Mouse (Mus musculus): ENCODE measurements around the gene Aifm3. TPM values are rescaled to one million over a fixed set of nuclear protein-coding genes. Genes with fewer than 3 reads are reported as not detected.
"Not testable (repeated sequence)": the region's sequence is repeated elsewhere in the genome, so short reads cannot be mapped to it uniquely, and the experiment has no call there.

Gene Aifm3
- total and polyA plus RNA-seq, 3 experiments, result 0.05 TPM; not detected in 2

DNA sequence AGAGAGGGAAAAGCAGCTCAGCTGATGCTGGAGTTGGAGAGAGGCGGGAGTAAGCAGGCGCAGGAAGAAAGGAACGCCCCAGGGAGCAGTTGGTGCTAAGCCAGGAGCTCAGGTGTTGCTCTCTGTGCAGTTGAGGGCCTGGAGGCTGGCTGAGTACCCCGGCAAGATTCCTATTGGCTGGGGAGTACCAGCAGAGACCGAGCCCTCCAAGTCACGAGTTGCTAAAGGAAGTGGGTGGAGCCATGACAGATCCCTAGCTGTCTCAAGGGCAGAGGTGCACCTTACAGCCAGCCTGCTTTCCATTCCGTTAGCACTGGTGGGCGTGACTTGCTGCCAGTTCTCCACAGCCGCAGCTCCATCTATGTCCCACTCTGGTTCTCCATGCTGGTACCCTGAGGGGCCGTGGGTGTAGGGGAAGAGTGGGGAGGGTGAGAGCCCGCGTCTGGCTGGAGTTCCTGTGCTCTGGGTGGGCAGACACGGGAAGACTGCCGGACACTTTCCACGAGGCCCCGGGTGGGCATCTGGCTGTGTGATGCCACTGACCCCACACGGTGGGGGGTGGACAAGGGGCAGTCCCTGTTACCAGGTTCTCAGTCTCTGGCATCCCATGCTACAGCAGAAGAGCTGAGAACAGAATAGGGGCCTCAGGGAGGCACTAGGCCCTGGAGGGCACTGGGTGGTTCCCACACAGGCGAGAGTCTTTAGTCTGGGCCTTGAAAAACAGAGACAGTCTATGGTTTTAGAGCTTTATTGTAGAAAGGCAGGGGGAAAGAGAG, 64.7 kb downstream of the Aifm3 start:
- Histone ChIP-seq H3K9me3 (replicated peaks) (no peaks in the 10 kb centered on the region), H3K36me3 (replicated peaks) (no peaks in the 10 kb centered on the region), H3K4me3 (ENCODE audit: low read depth, low read length) (peak overlapping the region; percentile 71), H3K4me1 (ENCODE audit: insufficient read depth, low read depth, low read length) (peaks cover 43% of the 10 kb centered on the region), H3K27me3 (ENCODE audit: insufficient read depth, low read length) (peaks cover 27% of the 10 kb centered on the region)
- DNase-seq (ENCODE audit: low spot score) (peak; percentile 96), ATAC-seq (ENCODE audit: extremely low read depth, insufficient number of reproducible peaks, low FRiP score, poor library complexity, severe bottlenecking) (peak; percentile 96)
- TF ChIP-seq POLR2AphosphoS5 (IDR thresholded peaks at IDR 0.05; ENCODE audit: insufficient replicate concordance, low read depth, low read length), result no peak
- TF ChIP-seq GATA1 (IDR thresholded peaks at IDR 0.05; ENCODE audit: borderline replicate concordance, low read length), result no peak
- no peak for TF ChIP-seq CTCF (IDR thresholded peaks at IDR 0.05; ENCODE audit: low read depth, low read length)
- no peak for TF ChIP-seq TAL1 (conservative IDR thresholded peaks at IDR 0.05; ENCODE audit: low read depth, low read length)
- no peak for TF ChIP-seq GATA2 (IDR thresholded peaks at IDR 0.05; ENCODE audit: borderline replicate concordance, low read depth, low read length)

DNA sequence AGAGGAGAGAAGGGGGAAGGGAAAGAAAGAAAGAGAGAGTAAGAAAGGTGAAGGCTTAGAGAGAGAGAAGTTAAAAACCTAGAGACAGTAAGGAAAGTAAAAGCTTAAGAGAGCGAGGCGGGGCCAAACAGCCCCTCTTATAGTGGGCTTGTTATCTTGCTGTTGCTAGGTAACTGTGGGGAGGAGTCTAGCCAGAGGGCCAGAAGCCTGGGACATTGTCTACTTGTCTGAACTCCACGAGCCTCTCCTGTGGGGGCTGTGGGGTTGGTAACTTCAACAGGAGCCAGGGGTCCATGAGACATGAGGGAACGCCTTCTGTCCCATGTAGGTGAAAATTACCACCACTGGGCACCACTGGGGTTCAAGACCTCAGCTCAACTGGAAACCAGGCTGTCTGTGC, 65.3 kb downstream of the Aifm3 start:
- Histone ChIP-seq H3K27me3 (ENCODE audit: insufficient read depth, low read length) (peaks cover 28% of the 10 kb centered on the region), H3K4me1 (ENCODE audit: insufficient read depth, low read depth, low read length) (peaks cover 48% of the 10 kb centered on the region), H3K4me3 (ENCODE audit: low read depth, low read length) (peak overlapping the region; percentile 71; the same call in 1 of the 2 replicates)
- H3K36me3 ChIP-seq (replicated peaks); DNase-seq (ENCODE audit: low spot score); H3K9me3 ChIP-seq (replicated peaks); ATAC-seq (ENCODE audit: extremely low read depth, insufficient number of reproducible peaks, low FRiP score, poor library complexity, severe bottlenecking): not testable (repeated sequence)

DNA sequence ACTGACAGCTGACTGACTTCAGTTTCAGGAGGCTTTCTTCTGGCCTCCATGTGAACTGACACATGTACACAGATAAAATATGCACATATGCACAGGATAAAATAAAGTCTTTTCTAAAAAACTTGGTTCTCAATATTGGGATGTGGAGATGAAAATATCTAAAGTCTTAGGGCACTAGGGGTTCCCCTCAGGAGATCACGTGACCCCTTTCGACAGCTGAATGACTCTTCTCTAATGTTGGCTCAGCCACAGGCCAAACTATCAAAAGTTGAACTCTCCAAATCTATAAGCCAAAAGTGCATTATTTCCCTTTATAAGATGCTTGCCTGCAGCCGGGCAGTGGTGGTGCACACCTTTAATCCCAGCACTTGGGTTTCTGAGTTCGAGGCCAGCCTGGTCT, 66.8 kb downstream of the Aifm3 start:
- H3K4me3 ChIP-seq (ENCODE audit: low read depth, low read length), result no peak overlapping the region
- TF ChIP-seq GATA2 (IDR thresholded peaks at IDR 0.05; ENCODE audit: borderline replicate concordance, low read depth, low read length) (no peak), POLR2AphosphoS5 (IDR thresholded peaks at IDR 0.05; ENCODE audit: insufficient replicate concordance, low read depth, low read length) (no peak), CTCF (IDR thresholded peaks at IDR 0.05; ENCODE audit: low read depth, low read length) (no peak)
- no peaks in the 10 kb centered on the region for H3K36me3 ChIP-seq (replicated peaks)
- no peaks in the 10 kb centered on the region for H3K9me3 ChIP-seq (replicated peaks)
- no peak for ATAC-seq (ENCODE audit: extremely low read depth, insufficient number of reproducible peaks, low FRiP score, poor library complexity, severe bottlenecking)
- H3K4me1 ChIP-seq (ENCODE audit: insufficient read depth, low read depth, low read length), result peaks cover 53% of the 10 kb centered on the region
- peaks cover 38% of the 10 kb centered on the region for H3K27me3 ChIP-seq (ENCODE audit: insufficient read depth, low read length)
- no peak for DNase-seq (ENCODE audit: low spot score)

- peaks cover 58% of the 10 kb centered on the region for H3K4me1 ChIP-seq (ENCODE audit: insufficient read depth, low read depth, low read length)
- no peaks in the 10 kb centered on the region for H3K36me3 ChIP-seq (replicated peaks)
- no peaks in the 10 kb centered on the region for H3K9me3 ChIP-seq (replicated peaks)
- H3K27me3 ChIP-seq (ENCODE audit: insufficient read depth, low read length), result peaks cover 41% of the 10 kb centered on the region
- DNase-seq (ENCODE audit: low spot score), result no peak
- no peak for TF ChIP-seq CTCF (IDR thresholded peaks at IDR 0.05; ENCODE audit: low read depth, low read length)
- TF ChIP-seq POLR2AphosphoS5 (IDR thresholded peaks at IDR 0.05; ENCODE audit: insufficient replicate concordance, low read depth, low read length), result no peak
- TF ChIP-seq TAL1 (conservative IDR thresholded peaks at IDR 0.05; ENCODE audit: low read depth, low read length), result no peak
- TF ChIP-seq GATA1 (IDR thresholded peaks at IDR 0.05; ENCODE audit: borderline replicate concordance, low read length), result no peak
- no peak for TF ChIP-seq GATA2 (IDR thresholded peaks at IDR 0.05; ENCODE audit: borderline replicate concordance, low read depth, low read length)
- ATAC-seq (ENCODE audit: extremely low read depth, insufficient number of reproducible peaks, low FRiP score, poor library complexity, severe bottlenecking), result no peak
- H3K4me3 ChIP-seq (ENCODE audit: low read depth, low read length), result no peak overlapping the region
Measured at GRCm38 (mm10) chr16:17556907-17557306, 67.5 kb downstream of the Aifm3 start.

Other genes with a start within 250 kb of the Aifm3 start
- 4.5 and 5.1 TPM in 2 replicates for gene Tmem191c, start 213.5 kb upstream of the Aifm3 start, total RNA-seq (2014; fragmentation: Nextera tagmentation)
- 21.6 and 23.4 TPM in 2 replicates for gene Tmem191c, start 213.5 kb upstream of the Aifm3 start, total RNA-seq (2017)
- 27.8 and 32.7 TPM in 2 replicates for gene Tmem191c, start 213.5 kb upstream of the Aifm3 start, polyA plus RNA-seq (2012)
- not detected in 2 replicates for gene Serpind1, start 158.2 kb upstream of the Aifm3 start, total RNA-seq (2014; fragmentation: Nextera tagmentation)
- gene Serpind1, start 158.2 kb upstream of the Aifm3 start, total RNA-seq (2017), result 0.11 TPM in 1 of 2 replicates, not detected in the other
- not detected in 2 replicates for gene Serpind1, start 158.2 kb upstream of the Aifm3 start, polyA plus RNA-seq (2012)
- 27.9 and 30.8 TPM in 2 replicates for gene Snap29, start 83.6 kb upstream of the Aifm3 start, total RNA-seq (2014; fragmentation: Nextera tagmentation)
- gene Snap29, start 83.6 kb upstream of the Aifm3 start, total RNA-seq (2017), result 42.8 and 45.7 TPM in 2 replicates
- gene Snap29, start 83.6 kb upstream of the Aifm3 start, polyA plus RNA-seq (2012), result 5.3 and 6.5 TPM in 2 replicates
- gene Pi4ka, start 83.3 kb upstream of the Aifm3 start, total RNA-seq (2014; fragmentation: Nextera tagmentation), result 60.7 and 62.9 TPM in 2 replicates
- 46.5 and 59.6 TPM in 2 replicates for gene Pi4ka, start 83.3 kb upstream of the Aifm3 start, total RNA-seq (2017)
- 18.2 and 21.1 TPM in 2 replicates for gene Pi4ka, start 83.3 kb upstream of the Aifm3 start, polyA plus RNA-seq (2012)
- 40.3 and 46.9 TPM in 2 replicates for gene Crkl, start 37.6 kb upstream of the Aifm3 start, total RNA-seq (2014; fragmentation: Nextera tagmentation)
- 20.4 and 22.9 TPM in 2 replicates for gene Crkl, start 37.6 kb upstream of the Aifm3 start, total RNA-seq (2017)
- gene Crkl, start 37.6 kb upstream of the Aifm3 start, polyA plus RNA-seq (2012), result 22.0 and 22.6 TPM in 2 replicates
- 48.4 and 78.0 TPM in 2 replicates for gene Lztr1, start 19.1 kb downstream of the Aifm3 start, total RNA-seq (2014; fragmentation: Nextera tagmentation)
- 54.7 and 58.5 TPM in 2 replicates for gene Lztr1, start 19.1 kb downstream of the Aifm3 start, total RNA-seq (2017)
- 35.9 and 42.5 TPM in 2 replicates for gene Lztr1, start 19.1 kb downstream of the Aifm3 start, polyA plus RNA-seq (2012)
- gene Thap7, start 41.5 kb downstream of the Aifm3 start, total RNA-seq (2014; fragmentation: Nextera tagmentation), result 11.7 and 22.5 TPM in 2 replicates
- gene Thap7, start 41.5 kb downstream of the Aifm3 start, total RNA-seq (2017), result 38.1 and 54.1 TPM in 2 replicates
- 148 and 183 TPM in 2 replicates for gene Thap7, start 41.5 kb downstream of the Aifm3 start, polyA plus RNA-seq (2012)
- 0.53 TPM in 1 of 2 replicates, not detected in the other for gene Lrrc74b, start 71.6 kb downstream of the Aifm3 start, total RNA-seq (2014; fragmentation: Nextera tagmentation)
- gene Lrrc74b, start 71.6 kb downstream of the Aifm3 start, total RNA-seq (2017), result 0.17 and 0.33 TPM in 2 replicates
- 0.03 TPM in 1 of 2 replicates, not detected in the other for gene Lrrc74b, start 71.6 kb downstream of the Aifm3 start, polyA plus RNA-seq (2012)
- not detected in 2 replicates for gene P2rx6, start 72.3 kb downstream of the Aifm3 start, total RNA-seq (2014; fragmentation: Nextera tagmentation)
- 0.11 and 0.12 TPM in 2 replicates for gene P2rx6, start 72.3 kb downstream of the Aifm3 start, total RNA-seq (2017)
- not detected in 2 replicates for gene P2rx6, start 72.3 kb downstream of the Aifm3 start, polyA plus RNA-seq (2012)
- gene Slc7a4, start 93.6 kb downstream of the Aifm3 start, total RNA-seq (2014; fragmentation: Nextera tagmentation), result not detected in 2 replicates
- gene Slc7a4, start 93.6 kb downstream of the Aifm3 start, total RNA-seq (2017), result 0.05 TPM in 1 of 2 replicates, not detected in the other
- gene Slc7a4, start 93.6 kb downstream of the Aifm3 start, polyA plus RNA-seq (2012), result not detected in 2 replicates
- 55.5 and 78.9 TPM in 2 replicates for gene Smpd4, start 129.7 kb downstream of the Aifm3 start, total RNA-seq (2014; fragmentation: Nextera tagmentation)
- gene Smpd4, start 129.7 kb downstream of the Aifm3 start, total RNA-seq (2017), result 38.5 and 44.4 TPM in 2 replicates
- gene Smpd4, start 129.7 kb downstream of the Aifm3 start, polyA plus RNA-seq (2012), result 12.6 and 24.5 TPM in 2 replicates
- not detected in 2 replicates for gene Ccdc74a, start 156.9 kb downstream of the Aifm3 start, total RNA-seq (2014; fragmentation: Nextera tagmentation)
- 3.7 and 4.2 TPM in 2 replicates for gene Ccdc74a, start 156.9 kb downstream of the Aifm3 start, total RNA-seq (2017)
- 0.98 and 1.8 TPM in 2 replicates for gene Ccdc74a, start 156.9 kb downstream of the Aifm3 start, polyA plus RNA-seq (2012)
- gene Med15, start 243.3 kb downstream of the Aifm3 start, total RNA-seq (2014; fragmentation: Nextera tagmentation), result 80.8 and 97.0 TPM in 2 replicates
- 20.3 and 23.4 TPM in 2 replicates for gene Med15, start 243.3 kb downstream of the Aifm3 start, total RNA-seq (2017)
- 221 and 227 TPM in 2 replicates for gene Med15, start 243.3 kb downstream of the Aifm3 start, polyA plus RNA-seq (2012)

All from G1E (cell line).